Mouse (Mus musculus): ENCODE results near the gene Scoc. TPM values are rescaled to one million over a fixed set of nuclear protein-coding genes. Genes with fewer than 3 reads are reported as not detected.
"Not testable (repeated sequence)": the region's sequence is repeated elsewhere in the genome, so short reads cannot be mapped to it uniquely, and the experiment has no call there.

The Scoc gene
- polyA plus RNA-seq (2015; fragmentation: Nextera tagmentation; extraction: Ambion mirVana), result 75.5 and 95.5 TPM in 2 replicates

GRCm38 (mm10) chr8:83458222-83458621 lies at the start of gene Scoc:
Gene Scoc (minus strand): TSS chr8:83458391.
- no peak within 1 kb of the TSS for H3K27ac ChIP-seq
- no peaks in the 10 kb centered on the region for H3K4me1 ChIP-seq (replicated peaks)
- no peak for DNase-seq
- no peak for ATAC-seq (ENCODE audit: low read depth)
- H3K4me2 ChIP-seq, result no peak within 1 kb of the TSS
- no peaks in the 10 kb centered on the region for H3K27me3 ChIP-seq
- H3K36me3 ChIP-seq, result no peaks in the 10 kb centered on the region
- WGBS (ENCODE audit: insufficient replicate concordance), result 71% methylated on average over 14 of the region's 14 CpGs
- H3K9me3 ChIP-seq (replicated peaks), result no peaks in the 10 kb centered on the region
- no peak within 1 kb of the TSS for H3K9ac ChIP-seq
- no peak within 1 kb of the TSS for H3K4me3 ChIP-seq (replicated peaks)

GRCm38 (mm10) chr8:83459606-83460005 lies 1.4 kb upstream of the Scoc start:
- Histone ChIP-seq H3K9ac (no peak overlapping the region), H3K9me3 (replicated peaks) (no peaks in the 10 kb centered on the region), H3K27ac (no peak overlapping the region), H3K4me2 (no peak overlapping the region), H3K4me1 (replicated peaks) (no peaks in the 10 kb centered on the region), H3K36me3 (no peaks in the 10 kb centered on the region), H3K4me3 (replicated peaks) (no peak overlapping the region), H3K27me3 (no peaks in the 10 kb centered on the region)
- ATAC-seq (ENCODE audit: low read depth), result no peak
- WGBS (ENCODE audit: insufficient replicate concordance), result 25% methylated on average over 3 of the region's 3 CpGs
- DNase-seq, result no peak

GRCm38 (mm10) chr8:83457121-83457520 lies 1.1 kb downstream of the Scoc start:
- ATAC-seq (ENCODE audit: low read depth) (no peak), DNase-seq (no peak)
- no peak overlapping the region for H3K4me3 ChIP-seq (replicated peaks)
- no peak overlapping the region for H3K4me2 ChIP-seq
- H3K27ac ChIP-seq, result no peak overlapping the region
- H3K9me3 ChIP-seq (replicated peaks), result no peaks in the 10 kb centered on the region
- H3K4me1 ChIP-seq (replicated peaks), result no peaks in the 10 kb centered on the region
- no peaks in the 10 kb centered on the region for H3K27me3 ChIP-seq
- WGBS (ENCODE audit: insufficient replicate concordance), result 62% methylated on average over 6 of the region's 6 CpGs
- no peaks in the 10 kb centered on the region for H3K36me3 ChIP-seq
- no peak overlapping the region for H3K9ac ChIP-seq

GRCm38 (mm10) chr8:83451056-83451455 lies 7.1 kb downstream of the Scoc start:
- Histone ChIP-seq H3K27ac (no peak overlapping the region), H3K4me1 (replicated peaks) (0 out of 2 replicates have a peak, but pooled peaks cover 3% of the 10 kb centered on the region), H3K4me2 (no peak overlapping the region), H3K4me3 (replicated peaks) (no peak overlapping the region), H3K9ac (no peak overlapping the region), H3K27me3 (no peaks in the 10 kb centered on the region), H3K36me3 (no peaks in the 10 kb centered on the region), H3K9me3 (replicated peaks) (no peaks in the 10 kb centered on the region)
- 12% methylated on average over 3 of the region's 3 CpGs for WGBS (ENCODE audit: insufficient replicate concordance)
- no peak for DNase-seq
- no peak for ATAC-seq (ENCODE audit: low read depth)

- Histone ChIP-seq H3K9me3 (replicated peaks) (no peaks in the 10 kb centered on the region), H3K27me3 (no peaks in the 10 kb centered on the region), H3K27ac (no peak overlapping the region), H3K36me3 (no peaks in the 10 kb centered on the region), H3K4me2 (no peak overlapping the region), H3K4me1 (replicated peaks) (peaks cover 3% of the 10 kb centered on the region; the same call in 1 of the 2 replicates), H3K4me3 (replicated peaks) (no peak overlapping the region), H3K9ac (no peak overlapping the region)
- WGBS (ENCODE audit: insufficient replicate concordance), result 70% methylated on average over 1 of the region's 1 CpGs
- no peak for ATAC-seq (ENCODE audit: low read depth)
- no peak for DNase-seq
Observed at GRCm38 (mm10) chr8:83449960-83450359, 8.2 kb downstream of the Scoc start.

GRCm38 (mm10) chr8:83443052-83443400 lies 15.2 kb downstream of the Scoc start:
- Histone ChIP-seq H3K36me3 (peaks cover 4% of the 10 kb centered on the region; the same call in 1 of the 2 replicates), H3K27ac (0 out of 2 replicates have a peak overlapping the region, but pooled peaks have one; percentile 51), H3K9me3 (replicated peaks) (no peaks in the 10 kb centered on the region), H3K4me1 (replicated peaks) (peaks cover 30% of the 10 kb centered on the region), H3K4me3 (replicated peaks) (peak overlapping the region; percentile 89), H3K4me2 (peak overlapping the region; percentile 80), H3K27me3 (no peaks in the 10 kb centered on the region), H3K9ac (peak overlapping the region; percentile 58; the same call in 1 of the 2 replicates)
- no peak for DNase-seq
- ATAC-seq (ENCODE audit: low read depth), result no peak
- 33% methylated on average over 5 of the region's 5 CpGs for WGBS (ENCODE audit: insufficient replicate concordance)

GRCm38 (mm10) chr8:83442243-83443051 lies 15.7 kb downstream of the Scoc start:
- peak overlapping the region; percentile 89 for H3K4me3 ChIP-seq (replicated peaks)
- no peaks in the 10 kb centered on the region for H3K9me3 ChIP-seq (replicated peaks)
- H3K36me3 ChIP-seq, result peaks cover 10% of the 10 kb centered on the region
- WGBS (ENCODE audit: insufficient replicate concordance), result 2% methylated on average over 64 of the region's 64 CpGs
- H3K9ac ChIP-seq, result peak overlapping the region; percentile 96
- DNase-seq (peak; percentile 98), ATAC-seq (ENCODE audit: low read depth) (peak; percentile 98)
- H3K27me3 ChIP-seq, result no peaks in the 10 kb centered on the region
- H3K4me2 ChIP-seq, result peak overlapping the region; percentile 80
- H3K27ac ChIP-seq, result peak overlapping the region; percentile 94
- H3K4me1 ChIP-seq (replicated peaks), result peaks cover 36% of the 10 kb centered on the region

- peaks cover 16% of the 10 kb centered on the region for H3K36me3 ChIP-seq
- no peak for DNase-seq
- H3K27me3 ChIP-seq, result no peaks in the 10 kb centered on the region
- peak overlapping the region; percentile 80 for H3K4me2 ChIP-seq
- no peaks in the 10 kb centered on the region for H3K9me3 ChIP-seq (replicated peaks)
- peaks cover 40% of the 10 kb centered on the region for H3K4me1 ChIP-seq (replicated peaks)
- peak; percentile 33 for ATAC-seq (ENCODE audit: low read depth)
- peak overlapping the region; percentile 89 for H3K4me3 ChIP-seq (replicated peaks)
- under 1% methylated on average over 29 of the region's 29 CpGs for WGBS (ENCODE audit: insufficient replicate concordance)
- H3K9ac ChIP-seq, result peak overlapping the region; percentile 96
- H3K27ac ChIP-seq, result peak overlapping the region; percentile 94
Observed at GRCm38 (mm10) chr8:83441656-83442242, 16.4 kb downstream of the Scoc start.

GRCm38 (mm10) chr8:83437077-83437476 lies 21.1 kb downstream of the Scoc start:
- H3K4me1 ChIP-seq (replicated peaks), result peaks cover 33% of the 10 kb centered on the region

GRCm38 (mm10) chr8:83429071-83429524 lies 29.1 kb downstream of the Scoc start:
- ATAC-seq (ENCODE audit: low read depth), result peak; percentile 97
- WGBS (ENCODE audit: insufficient replicate concordance), result 12% methylated on average over 4 of the region's 4 CpGs
- peak overlapping the region; percentile 81 for H3K27ac ChIP-seq

More at GRCm38 (mm10) chr8:83437077-83437476, 21.1 kb downstream of the Scoc start:
- Histone ChIP-seq H3K36me3 (peaks cover 45% of the 10 kb centered on the region), H3K4me3 (replicated peaks) (no peak overlapping the region), H3K9ac (no peak overlapping the region), H3K9me3 (replicated peaks) (no peaks in the 10 kb centered on the region), H3K4me2 (no peak overlapping the region), H3K27me3 (no peaks in the 10 kb centered on the region), H3K27ac (no peak overlapping the region)
- ATAC-seq (ENCODE audit: low read depth) (no peak), DNase-seq (no peak)
- WGBS (ENCODE audit: insufficient replicate concordance), result 19% methylated on average over 1 of the region's 1 CpGs

GRCm38 (mm10) chr8:83428621-83429020 lies 29.6 kb downstream of the Scoc start:
- Histone ChIP-seq H3K4me1 (replicated peaks) (peaks cover 63% of the 10 kb centered on the region), H3K36me3 (peaks cover 12% of the 10 kb centered on the region), H3K4me3 (replicated peaks) (peak overlapping the region; percentile 38), H3K27ac (peak overlapping the region; percentile 81), H3K4me2 (peak overlapping the region; percentile 57)
- H3K9me3 ChIP-seq (replicated peaks); H3K27me3 ChIP-seq; ATAC-seq (ENCODE audit: low read depth); DNase-seq; H3K9ac ChIP-seq: not testable (repeated sequence)
- 54% methylated on average over 3 of the region's 3 CpGs for WGBS (ENCODE audit: insufficient replicate concordance)

More at GRCm38 (mm10) chr8:83429071-83429524, 29.1 kb downstream of the Scoc start:
- H3K27me3 ChIP-seq, result no peaks in the 10 kb centered on the region
- H3K4me3 ChIP-seq (replicated peaks), result peak overlapping the region; percentile 38
- H3K9ac ChIP-seq, result peak overlapping the region; percentile 55
- peaks cover 58% of the 10 kb centered on the region for H3K4me1 ChIP-seq (replicated peaks)
- peak overlapping the region; percentile 57 for H3K4me2 ChIP-seq
- peaks cover 16% of the 10 kb centered on the region for H3K36me3 ChIP-seq
- DNase-seq, result peak; percentile 70
- H3K9me3 ChIP-seq (replicated peaks), result no peaks in the 10 kb centered on the region
